Mouse (Mus musculus): Measurements from ENCODE around the gene Ubqln4. TPM values are rescaled to one million over a fixed set of nuclear protein-coding genes. Genes with fewer than 3 reads are reported as not detected.
"Not testable (repeated sequence)": the region's sequence is repeated elsewhere in the genome, so short reads cannot be mapped to it uniquely, and the experiment has no call there.

Gene Ubqln4
- total RNA-seq, 2 experiments from 2014 or later, result 78.2 to 90.2 TPM

GRCm38 (mm10) chr3:88566116-88566515, 12.6 kb downstream of the Ubqln4 start:
- peak; percentile 54 for DNase-seq
- intact Hi-C loops (cut with DNase I), result no loop called here
- TF ChIP-seq CTCF (IDR thresholded peaks at IDR 0.05), result no peak
- Histone ChIP-seq H3K4me3 (no peak overlapping the region), H3K27ac (peak overlapping the region; percentile 71)

GRCm38 (mm10) chr3:88566536-88567061, 13.0 kb downstream of the Ubqln4 start:
- DNase-seq, result peak; percentile 48
- intact Hi-C loops (cut with DNase I), result no loop called here

GRCm38 (mm10) chr3:88567892-88568291, 14.3 kb downstream of the Ubqln4 start:
- H3K4me3 ChIP-seq, result no peak overlapping the region
- intact Hi-C loops (cut with DNase I), result no loop called here
- TF ChIP-seq CTCF (IDR thresholded peaks at IDR 0.05), result no peak
- no peak for DNase-seq
- peak overlapping the region; percentile 63 for H3K27ac ChIP-seq

More at GRCm38 (mm10) chr3:88566536-88567061, 13.0 kb downstream of the Ubqln4 start:
- Histone ChIP-seq H3K27ac (peak overlapping the region; percentile 71), H3K4me3 (no peak overlapping the region)
- no peak for TF ChIP-seq CTCF (IDR thresholded peaks at IDR 0.05)

- no peak for DNase-seq
- intact Hi-C loops (cut with DNase I), result no loop called here
- peak overlapping the region; percentile 63 for H3K27ac ChIP-seq
- no peak for TF ChIP-seq CTCF (IDR thresholded peaks at IDR 0.05)
- H3K4me3 ChIP-seq, result no peak overlapping the region
Observed at GRCm38 (mm10) chr3:88568615-88569014, 15.1 kb downstream of the Ubqln4 start.

- no peak for DNase-seq
- Histone ChIP-seq H3K4me3 (no peak overlapping the region), H3K27ac (peak overlapping the region; percentile 63; the same call in 1 of the 2 replicates)
- TF ChIP-seq CTCF (IDR thresholded peaks at IDR 0.05), result no peak
- intact Hi-C loops (cut with DNase I), result no loop called here
Observed at GRCm38 (mm10) chr3:88569093-88569492, 15.5 kb downstream of the Ubqln4 start.

GRCm38 (mm10) chr3:88569694-88570093, 16.1 kb downstream of the Ubqln4 start:
- TF ChIP-seq CTCF (IDR thresholded peaks at IDR 0.05), result no peak
- DNase-seq, result peak; percentile 55
- Histone ChIP-seq H3K4me3 (no peak overlapping the region), H3K27ac (no peak overlapping the region)
- intact Hi-C loops (cut with DNase I), result no loop called here

GRCm38 (mm10) chr3:88570341-88570740, 16.8 kb downstream of the Ubqln4 start:
- no peak for TF ChIP-seq CTCF (IDR thresholded peaks at IDR 0.05)
- intact Hi-C loops (cut with DNase I), result no loop called here
- DNase-seq, result no peak
- Histone ChIP-seq H3K4me3 (no peak overlapping the region), H3K27ac (no peak overlapping the region)

- DNase-seq, result no peak
Observed at GRCm38 (mm10) chr3:88571856-88572255, 18.3 kb downstream of the Ubqln4 start.

GRCm38 (mm10) chr3:88572835-88573234, 19.3 kb downstream of the Ubqln4 start:
- no peak for DNase-seq
- Histone ChIP-seq H3K27ac (no peak overlapping the region), H3K4me3 (no peak overlapping the region)
- intact Hi-C loops (cut with DNase I), result no loop called here
- TF ChIP-seq CTCF (IDR thresholded peaks at IDR 0.05), result no peak

More at GRCm38 (mm10) chr3:88571856-88572255, 18.3 kb downstream of the Ubqln4 start:
- TF ChIP-seq CTCF (IDR thresholded peaks at IDR 0.05), result no peak
- intact Hi-C loops (cut with DNase I), result no loop called here
- no peak overlapping the region for H3K27ac ChIP-seq
- no peak overlapping the region for H3K4me3 ChIP-seq

- no peak overlapping the region for H3K27ac ChIP-seq
- DNase-seq, result no peak
- no peak for TF ChIP-seq CTCF (IDR thresholded peaks at IDR 0.05)
- no peak overlapping the region for H3K4me3 ChIP-seq
- intact Hi-C loops (cut with DNase I), result no loop called here
Observed at GRCm38 (mm10) chr3:88573810-88574209, 20.3 kb downstream of the Ubqln4 start.

GRCm38 (mm10) chr3:88575540-88575939, 22.0 kb downstream of the Ubqln4 start, which contains the start of gene Ssr2:
Ssr2 (plus strand) TSS chr3:88575876.
- no peak for TF ChIP-seq CTCF (IDR thresholded peaks at IDR 0.05)
- no peak within 1 kb of the TSS for H3K27ac ChIP-seq
- no peak for DNase-seq
- no peak within 1 kb of the TSS for H3K4me3 ChIP-seq
- intact Hi-C loops (cut with DNase I), result no loop called here

- H3K27ac ChIP-seq; DNase-seq; H3K4me3 ChIP-seq; intact Hi-C loops (cut with DNase I): not testable (repeated sequence)
Observed at GRCm38 (mm10) chr3:88577846-88578245, 24.3 kb downstream of the Ubqln4 start.

- intact Hi-C loops (cut with DNase I), result no loop called here
- no peak for DNase-seq
Observed at GRCm38 (mm10) chr3:88578498-88579424, 25.2 kb downstream of the Ubqln4 start.

More at GRCm38 (mm10) chr3:88578498-88579424, 25.2 kb downstream of the Ubqln4 start:
- H3K27ac ChIP-seq, result peak overlapping the region; percentile 91
- TF ChIP-seq CTCF (IDR thresholded peaks at IDR 0.05), result no peak
- H3K4me3 ChIP-seq, result peak overlapping the region; percentile 96
